Mouse (Mus musculus) heart, embryonic 16.5 days (tissue): ENCODE results near the gene Nudt3. TPM values are rescaled to one million over a fixed set of nuclear protein-coding genes. Genes with fewer than 3 reads are reported as not detected.

Experiments
- ATAC-seq: fragments of 200-750 bp; cut with Nextera tagmentation; replicated peaks from 2 replicates; pipeline ENCODE4 v1.8.0; 2017; ENCODE audit warnings: moderate number of reproducible peaks; ENCODE audit not compliant: insufficient read depth, low FRiP score; ENCODE audit errors: extremely low read depth
- H3K27ac ChIP-seq: fragments of 300-500 bp; sonication (generic); 2 replicates; pipeline ENCODE4 v1.5.1; 2014; ENCODE audit warnings: mild to moderate bottlenecking, low read length, control low read depth, moderate library complexity
- H3K27me3 ChIP-seq: fragments of 300-500 bp; sonication (generic); 2 replicates; pipeline ENCODE4 v1.6.1; 2014; ENCODE audit warnings: low read length, mixed read lengths; ENCODE audit not compliant: control insufficient read depth, insufficient read depth
- H3K36me3 ChIP-seq: fragments of 300-500 bp; sonication (generic); 2 replicates; pipeline ENCODE4 v1.6.1; 2014; ENCODE audit not compliant: control insufficient read depth, insufficient read depth
- H3K4me1 ChIP-seq: fragments of 300-500 bp; sonication (generic); 2 replicates; pipeline ENCODE4 v1.6.1; 2014; ENCODE audit warnings: low read length, mixed read lengths; ENCODE audit not compliant: control insufficient read depth, insufficient read depth
- H3K4me2 ChIP-seq: fragments of 300-500 bp; sonication (generic); 2 replicates; pipeline ENCODE4 v1.6.1; 2014; ENCODE audit warnings: low read depth, mild to moderate bottlenecking, control low read depth, low read length
- H3K4me3 ChIP-seq: fragments of 300-500 bp; sonication (generic); 2 replicates; pipeline ENCODE4 v1.5.1; 2014; ENCODE audit warnings: mild to moderate bottlenecking, control low read depth, low read length
- H3K9ac ChIP-seq: fragments of 300-500 bp; sonication (generic); 2 replicates; pipeline ENCODE4 v1.6.1; 2014; ENCODE audit warnings: low read length, control low read depth
- H3K9me3 ChIP-seq: fragments of 300-500 bp; sonication (generic); replicated peaks from 2 replicates; pipeline ENCODE4 v1.6.1; 2016; ENCODE audit warnings: low read length; ENCODE audit not compliant: control insufficient read depth
- WGBS: fragments of 180-500 bp; shearing (Covaris S2); extraction: QIAGEN DNeasy Blood & Tissue Kit; methylation state at CpG from one replicate; pipeline ENCODE4 v1.1.7; 2014; 5-methylcytosine and 5-hydroxymethylcytosine counted together
- polyA plus RNA-seq: library from polyadenylated mRNA; unstranded; fragments of >200 nt; fragmentation: Nextera tagmentation; extraction: Ambion mirVana; gene quantifications from 2 replicates; pipeline ENCODE4 v1.2.1, GENCODE M21; 2015

The Nudt3 gene
- polyA plus RNA-seq, 1 experiment from 2014 or later, result 176 TPM

- 46% methylated on average over 3 of the region's 3 CpGs for WGBS
These were observed 11.8 kb downstream of the Nudt3 start for GRCm38 (mm10) chr17:27611519-27611884.

GRCm38 (mm10) chr17:27610679-27611518 lies 12.4 kb downstream of the Nudt3 start:
- whole genome bisulfite sequencing, result 44% methylated on average over 10 of the region's 10 CpGs

More at GRCm38 (mm10) chr17:27611519-27611884, 11.8 kb downstream of the Nudt3 start:
- no peaks in the 10 kb centered on the region for H3K9me3 ChIP-seq
- H3K4me2 ChIP-seq, result peak overlapping the region; percentile 12; the same call in 1 of the 2 replicates
- peak overlapping the region; percentile 49 for H3K9ac ChIP-seq
- peak overlapping the region; percentile 57 for H3K27ac ChIP-seq
- no peaks in the 10 kb centered on the region for H3K36me3 ChIP-seq
- H3K4me3 ChIP-seq, result no peak overlapping the region
- peaks cover 55% of the 10 kb centered on the region for H3K4me1 ChIP-seq
- ATAC-seq, result no peak
- H3K27me3 ChIP-seq, result no peaks in the 10 kb centered on the region

GRCm38 (mm10) chr17:27609576-27609975 lies 13.7 kb downstream of the Nudt3 start:
- Histone ChIP-seq H3K36me3 (no peaks in the 10 kb centered on the region), H3K4me2 (no peak overlapping the region), H3K27me3 (no peaks in the 10 kb centered on the region), H3K9me3 (no peaks in the 10 kb centered on the region), H3K4me3 (no peak overlapping the region), H3K9ac (no peak overlapping the region), H3K4me1 (peaks cover 60% of the 10 kb centered on the region), H3K27ac (no peak overlapping the region)
- no peak for ATAC-seq
- 89% methylated on average over 7 of the region's 7 CpGs for WGBS

More at GRCm38 (mm10) chr17:27610679-27611518, 12.4 kb downstream of the Nudt3 start:
- Histone ChIP-seq H3K9me3 (no peaks in the 10 kb centered on the region), H3K4me3 (no peak overlapping the region), H3K4me1 (peaks cover 61% of the 10 kb centered on the region), H3K27ac (peak overlapping the region; percentile 57), H3K9ac (0 out of 2 replicates have a peak overlapping the region, but pooled peaks have one; percentile 0), H3K36me3 (no peaks in the 10 kb centered on the region), H3K4me2 (peak overlapping the region; percentile 6), H3K27me3 (no peaks in the 10 kb centered on the region)
- ATAC-seq, result no peak

GRCm38 (mm10) chr17:27603522-27604234 lies 19.6 kb downstream of the Nudt3 start:
- Histone ChIP-seq H3K4me2 (peak overlapping the region; percentile 51), H3K36me3 (no peaks in the 10 kb centered on the region), H3K27ac (peak overlapping the region; percentile 97), H3K27me3 (no peaks in the 10 kb centered on the region), H3K4me3 (0 out of 2 replicates have a peak overlapping the region, but pooled peaks have one; percentile 8), H3K4me1 (peaks cover 65% of the 10 kb centered on the region), H3K9ac (peak overlapping the region; percentile 66), H3K9me3 (no peaks in the 10 kb centered on the region)
- 39% methylated on average over 21 of the region's 21 CpGs for WGBS
- peak; percentile 86 for ATAC-seq

- H3K4me3 ChIP-seq, result no peak overlapping the region
- no peak for ATAC-seq
- no peaks in the 10 kb centered on the region for H3K36me3 ChIP-seq
- H3K9me3 ChIP-seq, result no peaks in the 10 kb centered on the region
- peak overlapping the region; percentile 13 for H3K4me2 ChIP-seq
- WGBS, result 81% methylated on average over 2 of the region's 2 CpGs
- peaks cover 71% of the 10 kb centered on the region for H3K4me1 ChIP-seq
- peak overlapping the region; percentile 23 for H3K9ac ChIP-seq
- H3K27ac ChIP-seq, result peak overlapping the region; percentile 97
- no peaks in the 10 kb centered on the region for H3K27me3 ChIP-seq
These were observed 20.3 kb downstream of the Nudt3 start for GRCm38 (mm10) chr17:27603036-27603435.

- Histone ChIP-seq H3K27ac (peak overlapping the region; percentile 1; the same call in 1 of the 2 replicates), H3K9ac (peak overlapping the region; percentile 13; the same call in 1 of the 2 replicates), H3K36me3 (0 out of 2 replicates have a peak, but pooled peaks cover 2% of the 10 kb centered on the region), H3K4me2 (no peak overlapping the region), H3K4me1 (peaks cover 77% of the 10 kb centered on the region), H3K4me3 (no peak overlapping the region), H3K27me3 (no peaks in the 10 kb centered on the region), H3K9me3 (no peaks in the 10 kb centered on the region)
- 58% methylated on average over 5 of the region's 5 CpGs for WGBS
- ATAC-seq, result no peak
These were observed 22.4 kb downstream of the Nudt3 start for GRCm38 (mm10) chr17:27600869-27601268.

- Histone ChIP-seq H3K4me2 (no peak overlapping the region), H3K27me3 (no peaks in the 10 kb centered on the region), H3K27ac (peak overlapping the region; percentile 45), H3K9ac (no peak overlapping the region), H3K36me3 (0 out of 2 replicates have a peak, but pooled peaks cover 2% of the 10 kb centered on the region), H3K4me3 (no peak overlapping the region), H3K4me1 (peaks cover 78% of the 10 kb centered on the region), H3K9me3 (no peaks in the 10 kb centered on the region)
- WGBS, result 78% methylated on average over 3 of the region's 3 CpGs
- ATAC-seq, result no peak
These were observed 23.0 kb downstream of the Nudt3 start for GRCm38 (mm10) chr17:27600286-27600685.

GRCm38 (mm10) chr17:27596376-27597190 lies 26.7 kb downstream of the Nudt3 start:
- H3K4me1 ChIP-seq, result peaks cover 54% of the 10 kb centered on the region
- no peak overlapping the region for H3K4me3 ChIP-seq
- H3K27me3 ChIP-seq, result no peaks in the 10 kb centered on the region
- ATAC-seq, result peak; percentile 76
- 37% methylated on average over 21 of the region's 21 CpGs for WGBS
- H3K36me3 ChIP-seq, result peaks cover 18% of the 10 kb centered on the region; the same call in 1 of the 2 replicates
- peak overlapping the region; percentile 43 for H3K4me2 ChIP-seq
- H3K9me3 ChIP-seq, result no peaks in the 10 kb centered on the region
- peak overlapping the region; percentile 56 for H3K9ac ChIP-seq
- peak overlapping the region; percentile 97 for H3K27ac ChIP-seq
